Mouse (Mus musculus) forebrain, embryonic 13.5 days (tissue): ENCODE results near the gene Arhgef28. TPM values are rescaled to one million over a fixed set of nuclear protein-coding genes. Genes with fewer than 3 reads are reported as not detected.

Experiments
- ATAC-seq: fragments of 200-750 bp; cut with Nextera tagmentation; 2 replicates; pipeline ENCODE4 v1.8.0; 2017
- H3K27ac ChIP-seq: fragments of 300-500 bp; sonication (generic); 2 replicates; pipeline ENCODE4 v1.5.1; 2015; ENCODE audit warnings: inconsistent platforms, mild to moderate bottlenecking, moderate library complexity
- H3K27me3 ChIP-seq: fragments of 300-500 bp; sonication (generic); 2 replicates; pipeline ENCODE4 v1.6.1; 2015; ENCODE audit warnings: mild to moderate bottlenecking, inconsistent platforms
- H3K36me3 ChIP-seq: fragments of 300-500 bp; sonication (generic); 2 replicates; pipeline ENCODE4 v1.6.1; 2015; ENCODE audit warnings: mild to moderate bottlenecking, inconsistent platforms; ENCODE audit not compliant: poor library complexity, severe bottlenecking
- H3K4me1 ChIP-seq: fragments of 300-500 bp; sonication (generic); 2 replicates; pipeline ENCODE4 v1.6.1; 2015; ENCODE audit warnings: inconsistent platforms
- H3K4me2 ChIP-seq: fragments of 300-500 bp; sonication (generic); 2 replicates; pipeline ENCODE4 v1.6.1; 2015; ENCODE audit warnings: inconsistent platforms, mild to moderate bottlenecking, moderate library complexity
- H3K4me3 ChIP-seq: fragments of 300-500 bp; sonication (generic); 2 replicates; pipeline ENCODE4 v1.5.1; 2015; ENCODE audit warnings: mild to moderate bottlenecking, inconsistent platforms
- H3K9ac ChIP-seq: fragments of 300-500 bp; sonication (generic); 2 replicates; pipeline ENCODE4 v1.6.1; 2015; ENCODE audit warnings: mild to moderate bottlenecking, inconsistent platforms
- H3K9me3 ChIP-seq: fragments of 300-500 bp; sonication (generic); replicated peaks from 2 replicates; pipeline ENCODE4 v1.6.1; 2016; ENCODE audit warnings: inconsistent platforms
- WGBS: fragments of 180-500 bp; shearing (Covaris S2); methylation state at CpG from one replicate; pipeline ENCODE4 v1.1.7; 2015; 5-methylcytosine and 5-hydroxymethylcytosine counted together
- polyA plus RNA-seq: library from polyadenylated mRNA; unstranded; fragments of >200 nt; fragmentation: Nextera tagmentation; extraction: Ambion mirVana; gene quantifications from 2 replicates; pipeline ENCODE4 v1.2.1, GENCODE M21; 2015

Gene Arhgef28
- polyA plus RNA-seq, 1 experiment from 2014 or later: 7.0 TPM

DNA sequence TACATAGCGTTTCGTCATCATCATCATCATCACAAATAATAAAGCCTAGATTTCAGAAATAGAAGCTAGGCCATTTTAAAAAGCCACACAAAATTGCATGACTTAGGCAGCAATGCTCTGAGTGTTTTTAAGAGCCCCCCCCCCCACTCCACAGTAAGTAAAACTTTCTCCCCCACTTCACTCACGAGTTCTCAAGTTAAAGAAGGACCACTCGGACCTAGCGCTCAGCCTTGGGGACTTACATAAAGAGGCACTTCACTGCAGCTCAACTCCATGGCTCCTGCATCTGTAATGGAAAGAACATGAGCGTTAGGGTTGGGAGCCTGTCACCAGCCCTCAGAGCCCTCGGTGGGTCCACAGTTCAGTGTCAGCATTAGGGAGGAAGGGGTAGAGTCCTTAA lies 60.9 kb downstream of the Arhgef28 start:
- H3K9ac ChIP-seq: no peak overlapping the region
- no peaks in the 10 kb centered on the region for H3K27me3 ChIP-seq
- no peak overlapping the region for H3K4me2 ChIP-seq
- no peaks in the 10 kb centered on the region for H3K36me3 ChIP-seq
- no peaks in the 10 kb centered on the region for H3K9me3 ChIP-seq
- H3K27ac ChIP-seq: no peak overlapping the region
- no peak for ATAC-seq
- peaks cover 4% of the 10 kb centered on the region; the same call in 1 of the 2 replicates for H3K4me1 ChIP-seq
- WGBS: 83% methylated on average over 7 of the region's 7 CpGs
- no peak overlapping the region for H3K4me3 ChIP-seq

GRCm38 (mm10) chr13:98143000-98143399 lies 63.2 kb downstream of the Arhgef28 start:
- Histone ChIP-seq H3K36me3 (no peaks in the 10 kb centered on the region), H3K9me3 (no peaks in the 10 kb centered on the region), H3K4me2 (no peak overlapping the region), H3K27me3 (no peaks in the 10 kb centered on the region), H3K4me3 (no peak overlapping the region), H3K27ac (no peak overlapping the region), H3K9ac (no peak overlapping the region), H3K4me1 (peaks cover 4% of the 10 kb centered on the region; the same call in 1 of the 2 replicates)
- no peak for ATAC-seq
- WGBS: 95% methylated on average over 10 of the region's 10 CpGs

DNA sequence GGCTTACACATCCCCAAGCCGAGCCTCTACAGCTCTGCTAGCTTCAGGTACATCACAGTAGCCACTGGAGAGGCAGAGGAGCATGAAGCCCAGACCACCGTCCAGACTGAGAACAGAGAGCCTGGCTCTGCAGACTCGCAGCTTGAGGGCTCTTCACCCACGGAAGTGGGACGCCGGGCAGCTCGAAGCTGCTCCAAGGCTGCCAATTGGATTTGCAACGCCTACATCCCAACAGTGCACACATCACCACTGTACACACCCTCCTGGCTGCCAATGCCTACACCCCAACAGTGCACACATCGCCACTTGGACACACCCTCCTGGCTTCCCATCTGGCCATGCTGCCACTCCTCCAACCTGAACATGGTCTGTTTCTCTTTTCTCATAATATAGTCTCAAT lies 65.6 kb downstream of the Arhgef28 start:
- Histone ChIP-seq H3K9ac (no peak overlapping the region), H3K36me3 (no peaks in the 10 kb centered on the region), H3K9me3 (no peaks in the 10 kb centered on the region), H3K4me2 (no peak overlapping the region), H3K27ac (no peak overlapping the region), H3K27me3 (no peaks in the 10 kb centered on the region), H3K4me1 (no peaks in the 10 kb centered on the region), H3K4me3 (no peak overlapping the region)
- ATAC-seq: no peak
- 82% methylated on average over 9 of the region's 9 CpGs for WGBS

DNA sequence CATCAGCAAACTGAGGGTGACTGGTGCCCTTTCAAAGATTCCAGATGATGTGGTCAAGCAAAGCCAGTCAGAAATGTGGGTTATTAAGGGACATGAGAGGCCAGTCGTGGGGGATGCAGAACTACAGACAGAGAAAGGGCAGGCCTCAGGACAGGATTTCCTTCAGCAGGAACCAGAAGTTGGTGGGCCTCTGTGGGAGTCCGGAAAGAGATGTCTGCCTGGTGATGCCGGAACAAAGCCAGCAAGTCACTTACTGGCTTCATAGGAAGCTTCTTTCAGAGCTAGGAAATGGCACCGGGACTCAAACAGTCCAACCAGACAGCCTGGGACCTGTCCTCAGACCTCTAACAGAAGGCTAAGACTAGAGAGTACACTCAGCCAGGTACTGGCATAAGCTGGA lies 67.5 kb downstream of the Arhgef28 start:
- H3K27ac ChIP-seq: no peak overlapping the region
- WGBS: 73% methylated on average over 4 of the region's 4 CpGs
- H3K9me3 ChIP-seq: no peaks in the 10 kb centered on the region
- no peaks in the 10 kb centered on the region for H3K27me3 ChIP-seq
- no peak overlapping the region for H3K9ac ChIP-seq
- H3K4me2 ChIP-seq: no peak overlapping the region
- H3K36me3 ChIP-seq: no peaks in the 10 kb centered on the region
- ATAC-seq: no peak
- H3K4me1 ChIP-seq: no peaks in the 10 kb centered on the region
- H3K4me3 ChIP-seq: no peak overlapping the region

- no peaks in the 10 kb centered on the region for H3K36me3 ChIP-seq
- no peaks in the 10 kb centered on the region for H3K27me3 ChIP-seq
- no peaks in the 10 kb centered on the region for H3K9me3 ChIP-seq
- ATAC-seq: no peak
- H3K9ac ChIP-seq: no peak overlapping the region
- 60% methylated on average over 12 of the region's 12 CpGs for WGBS
- H3K4me3 ChIP-seq: no peak overlapping the region
- no peak overlapping the region for H3K4me2 ChIP-seq
- H3K27ac ChIP-seq: no peak overlapping the region
- H3K4me1 ChIP-seq: no peaks in the 10 kb centered on the region
Measured at GRCm38 (mm10) chr13:98135890-98136555, 70.2 kb downstream of the Arhgef28 start.

DNA sequence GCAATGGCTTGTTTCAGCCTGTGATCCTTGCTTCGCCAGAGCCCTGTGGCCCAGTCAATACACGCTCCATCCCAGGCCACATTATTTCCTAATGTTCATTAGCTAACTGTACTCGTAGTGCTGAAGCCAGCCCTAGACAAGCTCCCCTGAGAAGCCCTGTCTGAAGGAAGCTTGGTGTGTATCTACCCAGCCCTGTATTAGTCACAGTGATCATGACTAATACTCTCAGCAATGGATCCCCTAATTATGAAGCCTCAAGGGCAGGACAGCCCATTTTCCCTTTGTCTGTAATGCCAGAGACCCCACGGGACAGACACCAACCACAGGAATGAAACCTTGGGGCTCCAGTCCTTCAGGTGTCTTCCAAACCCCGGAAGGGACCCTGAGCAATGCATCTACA lies 73.3 kb downstream of the Arhgef28 start:
- 81% methylated on average over 5 of the region's 5 CpGs for WGBS
- ATAC-seq: no peak
- H3K9ac ChIP-seq: no peak overlapping the region
- no peak overlapping the region for H3K4me3 ChIP-seq
- no peaks in the 10 kb centered on the region for H3K36me3 ChIP-seq
- no peak overlapping the region for H3K4me2 ChIP-seq
- no peaks in the 10 kb centered on the region for H3K27me3 ChIP-seq
- no peak overlapping the region for H3K27ac ChIP-seq
- no peaks in the 10 kb centered on the region for H3K9me3 ChIP-seq
- no peaks in the 10 kb centered on the region for H3K4me1 ChIP-seq

DNA sequence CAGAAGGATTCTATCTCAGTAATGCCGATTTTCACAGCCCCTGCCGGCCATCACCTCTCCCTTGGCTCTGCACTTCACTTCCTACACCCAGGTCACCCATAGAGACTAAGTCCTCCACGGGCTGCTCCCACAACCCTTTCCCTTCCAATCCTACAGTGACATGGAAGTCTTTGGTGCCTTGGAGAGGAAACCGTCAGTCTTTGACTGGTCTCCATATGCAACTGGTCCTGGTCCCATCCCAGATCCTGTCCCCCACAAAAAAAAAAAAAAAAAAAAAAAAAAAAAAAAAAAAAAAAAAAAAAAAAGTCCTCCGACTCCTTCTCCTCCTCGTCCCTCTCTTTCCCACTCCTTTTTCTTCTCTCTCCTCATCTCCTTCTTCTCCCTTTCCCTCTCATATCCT lies 74.0 kb downstream of the Arhgef28 start:
- WGBS: 73% methylated on average over 6 of the region's 6 CpGs
- no peak overlapping the region for H3K9ac ChIP-seq
- H3K36me3 ChIP-seq: no peaks in the 10 kb centered on the region
- no peaks in the 10 kb centered on the region for H3K4me1 ChIP-seq
- no peak for ATAC-seq
- H3K9me3 ChIP-seq: no peaks in the 10 kb centered on the region
- no peak overlapping the region for H3K4me2 ChIP-seq
- no peak overlapping the region for H3K4me3 ChIP-seq
- no peaks in the 10 kb centered on the region for H3K27me3 ChIP-seq
- H3K27ac ChIP-seq: no peak overlapping the region

- no peaks in the 10 kb centered on the region for H3K9me3 ChIP-seq
- H3K4me2 ChIP-seq: no peak overlapping the region
- no peak overlapping the region for H3K4me3 ChIP-seq
- H3K27ac ChIP-seq: no peak overlapping the region
- no peaks in the 10 kb centered on the region for H3K36me3 ChIP-seq
- H3K9ac ChIP-seq: no peak overlapping the region
- no peaks in the 10 kb centered on the region for H3K4me1 ChIP-seq
- H3K27me3 ChIP-seq: no peaks in the 10 kb centered on the region
- WGBS: 73% methylated on average over 5 of the region's 5 CpGs
- ATAC-seq: no peak
Measured at GRCm38 (mm10) chr13:98125666-98126065, 80.6 kb downstream of the Arhgef28 start.

DNA sequence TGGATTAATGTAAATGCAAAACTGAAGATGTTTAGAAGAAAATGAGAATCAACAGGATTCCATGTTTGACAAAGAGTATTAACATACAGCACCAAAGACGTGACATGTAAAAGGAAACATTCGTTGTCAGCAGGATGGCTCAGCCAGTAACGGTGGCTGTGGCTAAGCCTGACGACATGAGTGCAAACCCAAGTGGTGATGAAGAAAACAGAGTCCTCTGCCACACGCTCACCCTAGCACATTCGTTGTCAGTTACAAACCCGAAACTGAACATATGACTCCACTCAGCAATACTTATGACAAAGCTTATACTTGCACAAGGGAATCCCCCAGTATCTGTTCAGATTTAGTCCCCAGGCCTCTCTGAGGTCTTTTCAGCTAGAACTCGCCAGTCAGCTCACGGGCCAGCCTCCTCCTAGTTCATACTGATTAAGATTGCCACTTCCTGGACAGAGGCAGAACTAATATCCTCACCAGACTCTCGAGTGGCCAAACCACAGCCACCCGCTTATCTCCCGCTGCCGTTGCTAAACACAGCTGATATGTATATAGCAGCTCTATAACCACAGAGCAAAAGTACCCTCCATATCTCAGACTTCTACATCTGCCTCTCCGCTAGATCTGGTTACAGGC lies 82.0 kb downstream of the Arhgef28 start:
- Histone ChIP-seq H3K4me3 (no peak overlapping the region), H3K4me2 (no peak overlapping the region), H3K36me3 (no peaks in the 10 kb centered on the region), H3K27me3 (no peaks in the 10 kb centered on the region), H3K27ac (no peak overlapping the region), H3K4me1 (no peaks in the 10 kb centered on the region), H3K9ac (no peak overlapping the region), H3K9me3 (no peaks in the 10 kb centered on the region)
- no peak for ATAC-seq
- WGBS: 85% methylated on average over 14 of the region's 14 CpGs

GRCm38 (mm10) chr13:98122766-98123165 lies 83.5 kb downstream of the Arhgef28 start:
- H3K9ac ChIP-seq: no peak overlapping the region
- ATAC-seq: no peak
- no peak overlapping the region for H3K4me3 ChIP-seq

DNA sequence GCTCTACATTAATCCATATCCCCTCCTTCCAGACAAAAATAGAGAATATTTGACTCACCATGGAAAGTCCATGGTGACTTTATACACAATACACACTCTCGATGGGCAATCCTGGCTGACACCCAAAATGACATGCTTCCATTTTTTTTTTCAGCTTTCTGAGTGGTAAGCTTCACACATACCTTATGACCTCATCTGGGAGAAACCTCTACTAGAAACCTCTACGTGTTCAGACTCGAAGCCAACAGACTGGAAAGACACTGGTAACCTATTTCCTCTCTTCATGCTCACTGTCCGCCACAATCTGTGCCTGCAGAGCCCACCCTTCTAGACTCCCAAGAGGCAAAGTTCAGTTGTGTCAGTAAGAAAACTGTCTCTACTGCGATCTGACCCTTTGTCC lies 84.2 kb downstream of the Arhgef28 start:
- ATAC-seq: no peak
- WGBS: 91% methylated on average over 5 of the region's 5 CpGs

More at GRCm38 (mm10) chr13:98122766-98123165, 83.5 kb downstream of the Arhgef28 start:
- WGBS: 72% methylated on average over 4 of the region's 4 CpGs
- H3K4me1 ChIP-seq: 0 out of 2 replicates have a peak, but pooled peaks cover 3% of the 10 kb centered on the region
- no peaks in the 10 kb centered on the region for H3K27me3 ChIP-seq
- no peaks in the 10 kb centered on the region for H3K36me3 ChIP-seq
- H3K4me2 ChIP-seq: no peak overlapping the region
- H3K27ac ChIP-seq: no peak overlapping the region
- no peaks in the 10 kb centered on the region for H3K9me3 ChIP-seq

GRCm38 (mm10) chr13:98121124-98121470 lies 85.1 kb downstream of the Arhgef28 start:
- 92% methylated on average over 4 of the region's 4 CpGs for WGBS
- no peaks in the 10 kb centered on the region for H3K36me3 ChIP-seq
- H3K27ac ChIP-seq: no peak overlapping the region
- H3K27me3 ChIP-seq: 0 out of 2 replicates have a peak, but pooled peaks cover 1% of the 10 kb centered on the region
- no peak for ATAC-seq
- H3K4me1 ChIP-seq: peaks cover 8% of the 10 kb centered on the region; the same call in 1 of the 2 replicates
- no peak overlapping the region for H3K4me3 ChIP-seq
- H3K9ac ChIP-seq: no peak overlapping the region
- H3K9me3 ChIP-seq: no peaks in the 10 kb centered on the region
- no peak overlapping the region for H3K4me2 ChIP-seq

More for the DNA sequence above, 84.2 kb downstream of the Arhgef28 start:
- Histone ChIP-seq H3K9me3 (no peaks in the 10 kb centered on the region), H3K9ac (no peak overlapping the region), H3K27me3 (no peaks in the 10 kb centered on the region), H3K27ac (no peak overlapping the region), H3K36me3 (no peaks in the 10 kb centered on the region), H3K4me3 (no peak overlapping the region), H3K4me2 (no peak overlapping the region), H3K4me1 (peaks cover 8% of the 10 kb centered on the region; the same call in 1 of the 2 replicates)
